Mouse (Mus musculus) C2C12 (cell line): ENCODE data around the gene Slit1.

Experiments
- CTCF ChIP-seq: IDR thresholded peaks from one replicate; pipeline ENCODE4 v1.5.1; 2011; ENCODE audit not compliant: control insufficient read depth, insufficient read depth, insufficient read length
- MAX ChIP-seq: IDR thresholded peaks from one replicate; pipeline ENCODE4 v1.6.1; 2011; ENCODE audit warnings: mild to moderate bottlenecking, control low read depth
- MYOD1 ChIP-seq: IDR thresholded peaks from one replicate; pipeline ENCODE4 v1.6.1; 2011; ENCODE audit warnings: low read depth; ENCODE audit not compliant: control insufficient read depth, insufficient read length
- MYOG ChIP-seq: IDR thresholded peaks from one replicate; pipeline ENCODE4 v1.6.1; 2011; ENCODE audit not compliant: control insufficient read depth, insufficient read length; ENCODE audit errors: extremely low read depth
- USF1 ChIP-seq: IDR thresholded peaks from one replicate; pipeline ENCODE4 v1.6.1; 2011; ENCODE audit warnings: low read depth, mild to moderate bottlenecking, control low read depth, moderate library complexity

DNA sequence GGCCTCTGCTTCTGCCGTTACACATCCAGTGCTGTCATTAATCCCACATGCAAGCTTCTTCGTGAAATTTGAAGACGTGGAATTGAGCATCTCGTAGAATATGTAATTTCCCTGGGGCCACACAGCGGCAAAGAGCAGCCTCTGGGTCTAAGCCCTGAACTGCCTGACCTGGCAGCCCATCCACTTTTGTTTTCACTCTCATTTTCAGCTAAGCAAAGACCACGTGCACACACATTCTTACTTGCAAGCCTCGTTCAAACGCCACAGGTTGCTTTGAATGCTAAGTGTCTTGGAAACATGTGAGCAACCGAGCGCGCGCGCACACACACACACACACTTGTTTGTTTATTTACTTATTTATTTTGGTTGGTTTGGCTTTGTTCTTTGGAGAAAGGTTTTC is 126.4 kb downstream of the Slit1 start:
- TF ChIP-seq MYOD1 (no peak), MYOG (no peak), CTCF (no peak), USF1 (no peak), MAX (no peak)
